Mouse (Mus musculus): ENCODE measurements around the gene Gja1. TPM values are rescaled to one million over a fixed set of nuclear protein-coding genes. Genes with fewer than 3 reads are reported as not detected.

Gene Gja1
- polyA plus RNA-seq, 1 experiment: 5.6 TPM

GRCm38 (mm10) chr10:56425016-56425798 is 48.1 kb downstream of the Gja1 start:
- H3K36me3 ChIP-seq (ENCODE audit: control insufficient read depth, insufficient read depth, low read length): no peaks in the 10 kb centered on the region
- WGBS: 73% methylated on average over 15 of the region's 15 CpGs
- no peak for TF ChIP-seq CTCF (conservative IDR thresholded peaks at IDR 0.05; ENCODE audit: insufficient read depth, insufficient read length, low read depth, low read length)
- no peak for TF ChIP-seq POLR2A (IDR thresholded peaks at IDR 0.05; ENCODE audit: low read depth, low read length)
- H3K27me3 ChIP-seq (replicated peaks; ENCODE audit: control insufficient read depth, insufficient read depth, low read length): no peaks in the 10 kb centered on the region
- DNase-seq: no peak
- H3K4me3 ChIP-seq (ENCODE audit: insufficient read depth, low read depth, low read length): no peak overlapping the region
- H3K27ac ChIP-seq (ENCODE audit: insufficient read depth, low read depth, low read length): no peak overlapping the region
- no peaks in the 10 kb centered on the region for H3K4me1 ChIP-seq (ENCODE audit: control insufficient read depth, insufficient read depth, low read length)

GRCm38 (mm10) chr10:56426369-56426768 is 49.2 kb downstream of the Gja1 start:
- no peak for DNase-seq
- WGBS: 53% methylated on average over 4 of the region's 4 CpGs
- no peaks in the 10 kb centered on the region for H3K4me1 ChIP-seq (ENCODE audit: control insufficient read depth, insufficient read depth, low read length)
- H3K4me3 ChIP-seq (ENCODE audit: insufficient read depth, low read depth, low read length): no peak overlapping the region
- no peaks in the 10 kb centered on the region for H3K36me3 ChIP-seq (ENCODE audit: control insufficient read depth, insufficient read depth, low read length)
- no peak overlapping the region for H3K27ac ChIP-seq (ENCODE audit: insufficient read depth, low read depth, low read length)
- TF ChIP-seq POLR2A (IDR thresholded peaks at IDR 0.05; ENCODE audit: low read depth, low read length) (no peak), CTCF (conservative IDR thresholded peaks at IDR 0.05; ENCODE audit: insufficient read depth, insufficient read length, low read depth, low read length) (no peak)
- no peaks in the 10 kb centered on the region for H3K27me3 ChIP-seq (replicated peaks; ENCODE audit: control insufficient read depth, insufficient read depth, low read length)

GRCm38 (mm10) chr10:56427382-56427781 is 50.3 kb downstream of the Gja1 start:
- no peak for TF ChIP-seq POLR2A (IDR thresholded peaks at IDR 0.05; ENCODE audit: low read depth, low read length)
- no peak for TF ChIP-seq CTCF (conservative IDR thresholded peaks at IDR 0.05; ENCODE audit: insufficient read depth, insufficient read length, low read depth, low read length)

GRCm38 (mm10) chr10:56427827-56428226 is 50.7 kb downstream of the Gja1 start:
- Histone ChIP-seq H3K4me1 (ENCODE audit: control insufficient read depth, insufficient read depth, low read length) (no peaks in the 10 kb centered on the region), H3K4me3 (ENCODE audit: insufficient read depth, low read depth, low read length) (no peak overlapping the region), H3K27ac (ENCODE audit: insufficient read depth, low read depth, low read length) (no peak overlapping the region), H3K36me3 (ENCODE audit: control insufficient read depth, insufficient read depth, low read length) (no peaks in the 10 kb centered on the region), H3K27me3 (replicated peaks; ENCODE audit: control insufficient read depth, insufficient read depth, low read length) (no peaks in the 10 kb centered on the region)
- WGBS: 82% methylated on average over 2 of the region's 2 CpGs
- no peak for DNase-seq
- TF ChIP-seq CTCF (conservative IDR thresholded peaks at IDR 0.05; ENCODE audit: insufficient read depth, insufficient read length, low read depth, low read length) (no peak), POLR2A (IDR thresholded peaks at IDR 0.05; ENCODE audit: low read depth, low read length) (no peak)

More at GRCm38 (mm10) chr10:56427382-56427781, 50.3 kb downstream of the Gja1 start:
- H3K36me3 ChIP-seq (ENCODE audit: control insufficient read depth, insufficient read depth, low read length): no peaks in the 10 kb centered on the region
- no peaks in the 10 kb centered on the region for H3K4me1 ChIP-seq (ENCODE audit: control insufficient read depth, insufficient read depth, low read length)
- no peak overlapping the region for H3K27ac ChIP-seq (ENCODE audit: insufficient read depth, low read depth, low read length)
- no peak for DNase-seq
- H3K4me3 ChIP-seq (ENCODE audit: insufficient read depth, low read depth, low read length): no peak overlapping the region
- no peaks in the 10 kb centered on the region for H3K27me3 ChIP-seq (replicated peaks; ENCODE audit: control insufficient read depth, insufficient read depth, low read length)
- WGBS: 88% methylated on average over 2 of the region's 2 CpGs

- Histone ChIP-seq H3K27ac (ENCODE audit: insufficient read depth, low read depth, low read length) (no peak overlapping the region), H3K27me3 (replicated peaks; ENCODE audit: control insufficient read depth, insufficient read depth, low read length) (no peaks in the 10 kb centered on the region), H3K36me3 (ENCODE audit: control insufficient read depth, insufficient read depth, low read length) (no peaks in the 10 kb centered on the region), H3K4me1 (ENCODE audit: control insufficient read depth, insufficient read depth, low read length) (no peaks in the 10 kb centered on the region), H3K4me3 (ENCODE audit: insufficient read depth, low read depth, low read length) (no peak overlapping the region)
- WGBS: 86% methylated on average over 5 of the region's 5 CpGs
- TF ChIP-seq CTCF (conservative IDR thresholded peaks at IDR 0.05; ENCODE audit: insufficient read depth, insufficient read length, low read depth, low read length): no peak
- TF ChIP-seq POLR2A (IDR thresholded peaks at IDR 0.05; ENCODE audit: low read depth, low read length): no peak
- no peak for DNase-seq
Observed at GRCm38 (mm10) chr10:56429011-56429410, 51.9 kb downstream of the Gja1 start.

- Histone ChIP-seq H3K36me3 (ENCODE audit: control insufficient read depth, insufficient read depth, low read length) (no peaks in the 10 kb centered on the region), H3K27me3 (replicated peaks; ENCODE audit: control insufficient read depth, insufficient read depth, low read length) (no peaks in the 10 kb centered on the region), H3K4me1 (ENCODE audit: control insufficient read depth, insufficient read depth, low read length) (no peaks in the 10 kb centered on the region), H3K27ac (ENCODE audit: insufficient read depth, low read depth, low read length) (no peak overlapping the region), H3K4me3 (ENCODE audit: insufficient read depth, low read depth, low read length) (no peak overlapping the region)
- WGBS: 21% methylated on average over 23 of the region's 23 CpGs
- TF ChIP-seq POLR2A (IDR thresholded peaks at IDR 0.05; ENCODE audit: low read depth, low read length): no peak
- no peak for TF ChIP-seq CTCF (conservative IDR thresholded peaks at IDR 0.05; ENCODE audit: insufficient read depth, insufficient read length, low read depth, low read length)
- no peak for DNase-seq
Observed at GRCm38 (mm10) chr10:56431600-56432389, 54.7 kb downstream of the Gja1 start.

GRCm38 (mm10) chr10:56432390-56432709 is 55.2 kb downstream of the Gja1 start:
- Histone ChIP-seq H3K4me3 (ENCODE audit: insufficient read depth, low read depth, low read length) (no peak overlapping the region), H3K36me3 (ENCODE audit: control insufficient read depth, insufficient read depth, low read length) (no peaks in the 10 kb centered on the region), H3K4me1 (ENCODE audit: control insufficient read depth, insufficient read depth, low read length) (no peaks in the 10 kb centered on the region), H3K27ac (ENCODE audit: insufficient read depth, low read depth, low read length) (no peak overlapping the region), H3K27me3 (replicated peaks; ENCODE audit: control insufficient read depth, insufficient read depth, low read length) (no peaks in the 10 kb centered on the region)
- 60% methylated on average over 6 of the region's 6 CpGs for WGBS
- DNase-seq: no peak
- no peak for TF ChIP-seq POLR2A (IDR thresholded peaks at IDR 0.05; ENCODE audit: low read depth, low read length)
- no peak for TF ChIP-seq CTCF (conservative IDR thresholded peaks at IDR 0.05; ENCODE audit: insufficient read depth, insufficient read length, low read depth, low read length)
